Mouse (Mus musculus) telencephalon, adult 2 months (tissue): ENCODE measurements around the gene Kif1bp.
"Not testable (repeated sequence)": the region's sequence is repeated elsewhere in the genome, so short reads cannot be mapped to it uniquely, and the experiment has no call there.

Experiments used
- DNase-seq: peaks from one replicate; pipeline ENCODE4 v3.0.0-alpha.2; 2011; ENCODE audit warnings: low read depth, low spot score

Kif1bp gene

GRCm38 (mm10) chr10:62511528-62511927 lies 66.7 kb downstream of the Kif1bp start:
- DNase-seq: no peak

DNA sequence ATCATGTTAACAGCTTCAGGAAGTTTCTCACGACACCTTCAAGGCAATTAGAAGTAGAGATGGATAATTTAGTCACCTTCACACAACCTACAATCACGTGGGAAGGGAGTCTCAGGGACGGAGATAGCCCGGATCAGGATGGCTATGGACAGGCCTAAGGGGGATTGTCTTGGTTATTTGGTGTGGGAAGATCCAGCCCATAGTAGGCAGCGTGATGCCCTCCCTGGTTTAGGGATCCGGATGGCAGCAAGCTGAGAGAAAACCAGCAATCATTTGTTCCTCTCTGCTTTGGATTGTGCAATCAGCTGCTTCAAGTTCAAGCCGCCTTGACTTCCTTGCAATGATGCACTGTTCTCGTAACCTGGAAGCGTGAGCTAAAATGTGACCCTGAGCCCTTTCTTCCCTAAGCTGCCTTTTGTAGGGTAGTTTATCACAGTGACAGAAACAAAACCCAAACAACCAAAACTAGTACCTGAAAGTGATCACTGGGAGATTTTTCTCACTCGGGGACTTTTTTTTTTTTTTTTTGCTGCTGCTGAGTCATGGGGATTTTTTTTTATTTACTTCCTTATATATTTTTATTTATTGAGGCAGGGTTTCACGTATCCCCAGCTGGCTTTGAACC lies 69.1 kb downstream of the Kif1bp start:
- DNase-seq: no peak

DNA sequence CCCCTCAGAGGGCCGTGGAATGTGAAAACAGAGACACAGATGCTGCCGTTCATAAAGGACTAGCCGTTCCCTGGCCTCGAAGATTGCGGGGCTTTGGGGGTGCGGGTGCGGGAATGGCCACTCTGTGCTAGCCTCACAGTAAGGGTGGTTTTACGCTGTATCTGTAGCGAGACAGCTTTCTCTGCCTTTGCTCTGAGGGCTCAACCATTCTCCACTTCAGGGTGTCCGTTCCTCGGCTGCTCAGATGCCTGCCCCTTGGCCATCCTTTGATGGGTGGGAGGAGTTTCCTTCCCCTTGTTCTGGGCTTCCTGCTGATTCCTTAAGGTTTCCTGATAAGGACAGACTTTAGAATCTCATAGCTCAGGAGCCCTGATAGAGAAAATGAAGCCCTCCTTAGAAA lies 69.8 kb downstream of the Kif1bp start:
- no peak for DNase-seq

GRCm38 (mm10) chr10:62507591-62508308 lies 70.5 kb downstream of the Kif1bp start:
- DNase-seq: no peak

GRCm38 (mm10) chr10:62507071-62507470 lies 71.2 kb downstream of the Kif1bp start:
- no peak for DNase-seq

DNA sequence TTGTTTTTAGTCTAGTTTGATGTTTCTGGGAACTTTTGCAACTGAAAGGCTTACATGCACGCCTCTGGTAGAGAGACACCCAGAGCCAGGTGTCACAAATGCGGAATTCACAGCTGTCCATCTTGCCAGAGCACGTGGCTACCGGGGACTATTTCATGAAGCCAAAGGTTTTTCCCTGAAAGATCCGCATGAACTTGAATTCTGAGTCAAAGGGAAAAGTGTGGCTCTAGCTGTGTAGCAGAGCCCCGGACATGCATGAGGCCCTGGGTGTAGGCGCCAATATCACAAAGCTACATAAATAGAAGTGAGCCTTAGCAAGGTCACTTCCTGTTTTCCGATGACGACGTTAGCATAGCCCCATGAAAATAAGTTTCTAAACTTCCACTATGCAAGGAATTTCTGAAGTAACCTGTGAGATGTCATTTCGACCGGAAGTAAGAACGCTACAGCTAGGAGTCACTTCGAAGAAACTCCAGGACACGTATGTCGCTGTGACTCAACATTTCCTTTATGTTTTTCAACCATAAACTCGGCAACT lies 72.2 kb downstream of the Kif1bp start:
- no peak for DNase-seq

DNA sequence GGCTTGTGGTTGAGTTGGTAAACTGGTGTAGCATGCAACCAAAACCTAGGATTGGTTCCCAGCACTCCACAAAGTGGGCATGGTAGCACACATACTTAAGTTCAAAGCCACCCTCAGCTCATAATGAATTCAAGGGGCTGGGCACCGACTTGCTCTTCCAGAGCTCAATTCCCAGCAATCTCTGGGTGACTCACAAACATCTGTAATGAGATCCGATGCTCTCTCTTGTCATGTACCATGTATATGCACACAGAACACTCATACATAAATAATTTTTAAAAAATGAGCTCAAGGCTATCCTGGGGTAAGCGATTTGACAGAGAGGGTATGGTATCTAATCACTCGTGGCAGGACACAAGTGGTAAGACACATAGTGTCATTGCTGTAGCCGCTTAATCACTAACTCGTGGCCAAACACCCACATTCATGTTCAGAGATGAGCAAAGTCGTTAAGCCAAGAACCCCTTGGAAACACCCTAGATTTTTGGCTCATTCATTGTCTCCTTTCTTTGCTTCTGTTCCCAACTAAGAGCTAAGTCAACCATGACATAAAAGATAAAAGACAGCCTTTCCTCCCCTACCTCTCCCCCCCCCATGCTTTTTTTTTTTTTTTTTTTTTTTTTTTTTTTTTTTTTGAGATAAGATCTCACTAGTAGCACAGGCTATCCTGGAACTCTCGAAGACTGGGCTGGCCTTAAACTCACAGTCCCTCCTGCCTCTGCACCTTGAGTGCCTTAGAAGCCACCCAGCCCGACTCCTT lies 72.9 kb downstream of the Kif1bp start:
- DNase-seq: no peak

DNA sequence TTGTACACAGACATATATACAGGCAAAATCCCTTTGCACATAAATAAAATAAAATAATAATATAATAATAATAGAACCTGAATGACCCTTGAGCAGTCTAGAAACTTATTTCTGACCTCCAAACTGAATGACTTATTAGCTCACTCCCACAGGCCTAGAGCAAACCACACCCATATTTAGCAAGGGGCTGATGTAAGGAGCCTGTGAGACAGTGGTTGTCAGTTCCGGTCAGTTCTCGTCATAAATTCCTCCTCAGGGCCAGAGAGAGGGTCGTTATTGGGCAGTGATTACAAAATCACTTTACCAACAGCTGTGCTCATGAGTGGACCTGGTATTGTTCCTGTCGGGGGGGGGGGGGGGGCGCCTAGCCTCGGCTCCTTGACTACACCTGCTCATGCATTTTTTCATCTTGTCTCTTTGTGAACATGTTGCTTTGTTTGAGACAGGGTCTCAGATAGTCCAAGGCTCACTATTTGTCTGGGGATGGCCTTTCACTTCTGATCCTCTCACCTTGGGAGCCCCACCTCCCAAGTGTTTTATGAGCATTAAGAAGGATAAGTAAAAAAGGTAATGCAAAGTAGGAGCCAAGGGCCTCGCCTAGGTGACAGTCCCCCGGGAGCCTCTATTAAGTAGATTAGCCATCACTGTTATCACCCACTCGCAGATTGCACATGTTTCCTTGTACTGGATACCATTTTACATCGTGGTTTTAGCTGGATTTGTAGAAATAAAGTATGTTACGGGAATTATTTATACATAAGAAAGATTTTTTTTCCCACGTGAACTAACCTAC lies 74.2 kb downstream of the Kif1bp start:
- DNase-seq: no peak

DNA sequence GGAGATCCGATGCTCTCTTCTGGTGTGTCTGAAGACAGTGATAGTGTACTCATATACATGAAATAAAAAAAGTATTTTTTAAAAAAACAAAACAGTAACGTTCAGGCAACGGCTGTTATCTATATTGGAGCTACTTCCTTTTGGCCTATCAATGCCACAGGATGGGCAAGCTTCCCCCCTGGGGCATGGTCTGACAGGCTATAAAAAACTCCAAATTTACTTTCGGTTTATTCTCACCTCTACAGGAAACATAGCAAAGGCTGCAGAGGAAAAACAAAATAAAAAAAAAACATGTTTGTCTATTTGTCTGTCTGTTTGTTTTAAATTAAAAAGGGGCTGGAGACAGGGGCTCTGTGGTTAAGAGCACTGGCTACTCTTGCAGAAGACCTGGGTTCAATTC lies 74.9 kb downstream of the Kif1bp start:
- DNase-seq: no peak

GRCm38 (mm10) chr10:62501951-62502350 lies 76.3 kb downstream of the Kif1bp start:
- no peak for DNase-seq

GRCm38 (mm10) chr10:62500916-62501615 lies 77.2 kb downstream of the Kif1bp start:
- DNase-seq: no peak

DNA sequence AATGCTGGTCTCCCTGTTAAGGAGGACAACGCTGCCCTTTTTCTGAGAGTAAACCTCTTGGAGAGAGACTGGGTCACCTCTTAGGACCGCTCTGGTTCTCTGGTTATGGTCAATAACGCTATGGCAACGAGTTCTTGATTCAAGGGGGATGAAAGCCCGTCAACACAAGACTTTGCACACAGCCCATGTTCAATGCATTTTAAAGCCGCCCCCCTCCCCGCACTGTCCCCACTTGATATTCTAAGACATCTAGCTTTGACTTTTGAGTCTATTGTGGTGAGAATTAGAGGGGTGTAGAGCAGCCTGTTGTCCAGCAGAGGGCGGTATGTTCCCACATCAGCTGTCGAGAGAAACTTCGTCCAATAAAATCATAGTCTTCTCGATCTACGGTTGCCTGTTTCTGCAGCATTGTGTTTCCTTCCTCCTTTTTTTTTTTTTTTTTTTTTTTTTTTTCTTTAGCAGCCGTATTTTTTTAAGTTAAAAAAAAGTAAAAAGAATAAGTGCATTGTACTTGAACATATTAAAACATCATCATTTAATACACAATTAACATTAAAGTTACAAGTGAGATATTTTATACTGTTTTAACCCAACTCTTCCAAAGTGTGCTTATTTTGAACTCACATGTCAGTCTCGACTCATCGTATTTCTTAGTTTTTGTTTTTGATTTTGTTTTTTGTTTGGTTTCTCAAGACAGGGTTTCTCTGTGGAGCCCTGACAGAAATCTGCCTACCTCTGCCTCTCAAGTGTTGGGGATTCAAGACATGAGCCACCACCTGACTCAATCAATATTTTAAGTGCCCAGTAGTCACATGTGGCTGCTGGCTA lies 78.0 kb downstream of the Kif1bp start:
- peak; percentile 33 for DNase-seq

DNA sequence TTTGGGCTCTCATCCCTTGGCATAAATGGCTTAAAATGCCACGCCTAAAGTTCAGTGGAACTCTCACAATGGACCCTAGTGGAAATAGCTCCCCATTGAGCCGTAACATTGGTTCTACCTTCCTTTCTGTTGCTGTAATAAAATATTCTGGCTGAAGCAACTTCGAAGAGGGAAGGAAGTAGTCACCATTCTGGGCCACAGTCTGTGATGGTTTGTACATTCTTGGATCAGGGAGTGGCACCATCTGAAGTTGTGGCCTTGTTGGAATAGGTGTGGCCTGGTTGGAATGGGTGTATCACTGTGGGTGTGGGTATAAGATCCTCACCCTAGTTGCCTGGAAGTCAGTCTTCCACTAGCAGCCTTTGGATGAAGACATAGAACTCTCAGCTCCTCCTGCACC lies 86.6 kb downstream of the Kif1bp start:
- not testable (repeated sequence) for DNase-seq
